Mouse (Mus musculus): ENCODE results near the gene Adipor2. TPM values are rescaled to one million over a fixed set of nuclear protein-coding genes. Genes with fewer than 3 reads are reported as not detected.

Adipor2 gene
- polyA plus RNA-seq, 1 experiment from 2014 or later = 40.2 TPM

DNA sequence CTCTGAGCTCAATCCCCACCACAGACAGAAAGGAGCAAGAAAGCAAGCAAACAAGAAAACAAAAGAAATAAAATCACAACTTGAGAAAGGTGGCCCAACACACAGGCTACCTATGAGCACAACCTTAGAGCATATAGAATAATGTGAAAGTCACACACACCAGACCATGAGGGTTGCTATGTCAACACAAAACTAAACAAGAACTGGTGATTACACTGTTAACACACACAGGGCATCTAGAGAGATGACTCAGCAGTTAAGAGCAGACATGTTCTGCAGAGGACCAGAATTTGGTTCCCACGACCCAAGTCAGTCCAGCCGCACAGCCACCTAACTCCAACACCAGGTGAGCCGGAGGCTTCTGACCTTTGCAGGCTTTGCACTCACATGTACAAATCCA lies 14.5 kb downstream of the Adipor2 start:
- H3K4me3 ChIP-seq = no peak overlapping the region
- no peaks in the 10 kb centered on the region for H3K4me1 ChIP-seq
- no peak overlapping the region for H3K9ac ChIP-seq
- ATAC-seq (ENCODE audit: insufficient number of reproducible peaks, low FRiP score, low TSS enrichment, low read depth) = no peak
- no peak overlapping the region for H3K27ac ChIP-seq
- H3K27me3 ChIP-seq = no peaks in the 10 kb centered on the region
- H3K9me3 ChIP-seq = no peaks in the 10 kb centered on the region
- H3K4me2 ChIP-seq = no peak overlapping the region
- H3K36me3 ChIP-seq = no peaks in the 10 kb centered on the region
- 85% methylated on average over 3 of the region's 3 CpGs for WGBS

DNA sequence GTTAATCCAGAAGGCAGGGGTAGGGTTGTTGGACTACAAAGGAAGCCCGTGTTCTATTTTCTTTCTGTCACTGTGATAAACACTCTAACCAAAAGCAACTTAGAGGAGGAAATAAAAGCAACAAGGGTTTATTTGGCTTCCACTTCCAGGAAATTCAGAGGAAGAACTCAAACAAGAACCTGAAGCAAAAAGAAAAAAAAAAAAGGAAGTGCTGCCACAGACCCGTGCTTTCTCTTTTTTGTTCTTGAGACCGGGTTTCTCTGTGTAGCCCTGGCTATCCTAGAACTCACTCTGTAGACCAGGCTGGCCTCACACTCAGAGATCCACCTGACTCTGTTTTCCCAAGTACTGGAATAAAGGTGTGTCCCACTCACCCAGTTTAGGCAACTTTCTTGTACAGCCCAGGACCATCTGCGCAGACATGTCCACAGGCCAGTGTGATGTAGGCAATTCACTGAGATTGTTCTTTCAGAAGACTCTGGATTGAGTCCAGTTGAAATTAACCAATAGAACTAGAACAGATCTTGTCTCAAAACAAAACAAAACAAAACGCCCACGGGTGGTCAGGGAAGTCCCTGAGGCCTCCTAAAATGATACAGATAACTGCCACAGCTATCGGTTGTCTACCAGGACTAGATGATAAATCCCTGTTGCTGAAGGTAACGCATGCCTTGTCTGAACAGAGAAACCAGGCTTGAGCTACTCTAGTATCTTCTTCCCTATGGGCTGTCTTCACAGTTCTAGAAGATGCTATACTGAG lies 15.8 kb downstream of the Adipor2 start:
- Histone ChIP-seq H3K27ac (no peak overlapping the region), H3K4me1 (no peaks in the 10 kb centered on the region), H3K4me3 (no peak overlapping the region), H3K36me3 (no peaks in the 10 kb centered on the region), H3K27me3 (no peaks in the 10 kb centered on the region), H3K9ac (no peak overlapping the region), H3K4me2 (no peak overlapping the region), H3K9me3 (no peaks in the 10 kb centered on the region)
- no peak for ATAC-seq (ENCODE audit: insufficient number of reproducible peaks, low FRiP score, low TSS enrichment, low read depth)
- WGBS = 84% methylated on average over 8 of the region's 8 CpGs

GRCm38 (mm10) chr6:119400649-119401048 lies 16.9 kb downstream of the Adipor2 start:
- WGBS = 92% methylated on average over 3 of the region's 3 CpGs
- Histone ChIP-seq H3K27me3 (no peaks in the 10 kb centered on the region), H3K4me2 (no peak overlapping the region), H3K4me1 (no peaks in the 10 kb centered on the region), H3K9ac (no peak overlapping the region), H3K9me3 (no peaks in the 10 kb centered on the region), H3K36me3 (no peaks in the 10 kb centered on the region), H3K27ac (no peak overlapping the region), H3K4me3 (no peak overlapping the region)
- ATAC-seq (ENCODE audit: insufficient number of reproducible peaks, low FRiP score, low TSS enrichment, low read depth) = no peak

- H3K9ac ChIP-seq = no peak overlapping the region
- no peak for ATAC-seq (ENCODE audit: insufficient number of reproducible peaks, low FRiP score, low TSS enrichment, low read depth)
- 88% methylated on average over 3 of the region's 3 CpGs for WGBS
- no peaks in the 10 kb centered on the region for H3K27me3 ChIP-seq
- no peaks in the 10 kb centered on the region for H3K9me3 ChIP-seq
- H3K27ac ChIP-seq = no peak overlapping the region
- no peak overlapping the region for H3K4me2 ChIP-seq
- no peak overlapping the region for H3K4me3 ChIP-seq
- no peaks in the 10 kb centered on the region for H3K36me3 ChIP-seq
- no peaks in the 10 kb centered on the region for H3K4me1 ChIP-seq
These were observed 18.1 kb downstream of the Adipor2 start for GRCm38 (mm10) chr6:119399371-119399770.

DNA sequence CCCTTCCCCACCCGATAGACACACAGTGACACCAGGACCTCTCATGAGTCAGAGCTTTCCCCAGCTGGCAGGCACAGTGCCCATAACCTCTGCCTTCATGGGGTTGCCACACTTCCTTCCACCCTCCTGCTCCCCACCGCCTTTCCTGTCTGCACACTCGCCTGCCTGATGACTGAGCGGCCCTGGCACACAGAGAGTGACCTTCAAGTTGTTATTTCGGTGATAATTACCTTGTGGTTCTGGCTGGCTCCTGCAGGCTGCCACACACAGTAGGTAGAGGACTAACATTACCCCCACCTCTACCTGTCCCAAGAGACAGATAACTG lies 21.2 kb downstream of the Adipor2 start:
- WGBS = 53% methylated on average over 5 of the region's 5 CpGs
- Histone ChIP-seq H3K4me2 (no peak overlapping the region), H3K4me1 (no peaks in the 10 kb centered on the region), H3K36me3 (no peaks in the 10 kb centered on the region), H3K9ac (no peak overlapping the region), H3K27ac (no peak overlapping the region), H3K4me3 (no peak overlapping the region), H3K27me3 (no peaks in the 10 kb centered on the region), H3K9me3 (no peaks in the 10 kb centered on the region)
- no peak for ATAC-seq (ENCODE audit: insufficient number of reproducible peaks, low FRiP score, low TSS enrichment, low read depth)

GRCm38 (mm10) chr6:119395421-119396308 lies 21.8 kb downstream of the Adipor2 start:
- no peak overlapping the region for H3K4me2 ChIP-seq
- no peak for ATAC-seq (ENCODE audit: insufficient number of reproducible peaks, low FRiP score, low TSS enrichment, low read depth)
- no peak overlapping the region for H3K4me3 ChIP-seq
- H3K9me3 ChIP-seq = no peaks in the 10 kb centered on the region
- WGBS = 67% methylated on average over 14 of the region's 14 CpGs
- H3K36me3 ChIP-seq = no peaks in the 10 kb centered on the region
- H3K9ac ChIP-seq = no peak overlapping the region
- no peaks in the 10 kb centered on the region for H3K4me1 ChIP-seq
- no peaks in the 10 kb centered on the region for H3K27me3 ChIP-seq
- H3K27ac ChIP-seq = no peak overlapping the region

- Histone ChIP-seq H3K27ac (no peak overlapping the region), H3K9ac (no peak overlapping the region), H3K27me3 (no peaks in the 10 kb centered on the region), H3K4me3 (no peak overlapping the region), H3K4me2 (no peak overlapping the region), H3K9me3 (no peaks in the 10 kb centered on the region), H3K36me3 (no peaks in the 10 kb centered on the region), H3K4me1 (peaks cover 1% of the 10 kb centered on the region)
- ATAC-seq (ENCODE audit: insufficient number of reproducible peaks, low FRiP score, low TSS enrichment, low read depth) = no peak
- WGBS = 64% methylated on average over 9 of the region's 9 CpGs
These were observed 24.7 kb downstream of the Adipor2 start for GRCm38 (mm10) chr6:119392836-119393235.

DNA sequence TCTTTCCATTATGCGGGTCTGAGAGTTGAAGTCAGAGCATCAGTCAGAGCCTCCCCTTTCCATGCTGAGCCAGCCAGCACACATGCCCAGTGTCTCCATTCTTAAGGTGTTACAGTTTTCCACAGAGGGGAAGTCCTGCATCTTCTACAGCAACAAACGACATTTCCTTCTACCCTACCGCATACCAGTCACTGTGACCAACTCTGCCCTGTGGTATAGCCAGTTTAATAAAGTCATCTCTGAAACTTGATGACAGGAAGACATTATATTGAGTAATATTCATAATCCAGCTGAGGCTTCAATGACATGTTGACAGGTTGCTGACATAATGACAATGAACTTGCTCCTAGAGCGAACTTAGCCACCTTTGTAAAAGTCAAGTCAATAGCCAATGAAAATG lies 26.8 kb downstream of the Adipor2 start:
- no peak overlapping the region for H3K9ac ChIP-seq
- H3K4me2 ChIP-seq = no peak overlapping the region
- ATAC-seq (ENCODE audit: insufficient number of reproducible peaks, low FRiP score, low TSS enrichment, low read depth) = no peak
- WGBS = 90% methylated on average over 4 of the region's 4 CpGs
- H3K36me3 ChIP-seq = no peaks in the 10 kb centered on the region
- no peaks in the 10 kb centered on the region for H3K27me3 ChIP-seq
- no peak overlapping the region for H3K27ac ChIP-seq
- H3K4me1 ChIP-seq = peaks cover 11% of the 10 kb centered on the region
- no peak overlapping the region for H3K4me3 ChIP-seq
- no peaks in the 10 kb centered on the region for H3K9me3 ChIP-seq

GRCm38 (mm10) chr6:119389089-119389488 lies 28.4 kb downstream of the Adipor2 start:
- no peaks in the 10 kb centered on the region for H3K9me3 ChIP-seq
- peak overlapping the region; percentile 77 for H3K27ac ChIP-seq
- no peak for ATAC-seq (ENCODE audit: insufficient number of reproducible peaks, low FRiP score, low TSS enrichment, low read depth)
- H3K27me3 ChIP-seq = no peaks in the 10 kb centered on the region
- no peaks in the 10 kb centered on the region for H3K36me3 ChIP-seq
- WGBS = 21% methylated on average over 10 of the region's 10 CpGs
- H3K4me2 ChIP-seq = peak overlapping the region; percentile 43
- H3K4me3 ChIP-seq = peak overlapping the region; percentile 86
- peak overlapping the region; percentile 47; the same call in 1 of the 2 replicates for H3K9ac ChIP-seq
- H3K4me1 ChIP-seq = peaks cover 11% of the 10 kb centered on the region

- under 1% methylated on average over 53 of the region's 53 CpGs for WGBS
- ATAC-seq (ENCODE audit: insufficient number of reproducible peaks, low FRiP score, low TSS enrichment, low read depth) = peak; percentile 98
These were observed 28.9 kb downstream of the Adipor2 start for GRCm38 (mm10) chr6:119388650-119389012.

GRCm38 (mm10) chr6:119387801-119388649 lies 29.5 kb downstream of the Adipor2 start:
- under 1% methylated on average over 52 of the region's 76 CpGs for WGBS
- Histone ChIP-seq H3K4me2 (peak overlapping the region; percentile 69), H3K4me3 (peak overlapping the region; percentile 86), H3K36me3 (no peaks in the 10 kb centered on the region), H3K27ac (peak overlapping the region; percentile 90), H3K9ac (peak overlapping the region; percentile 88), H3K4me1 (peaks cover 11% of the 10 kb centered on the region), H3K9me3 (no peaks in the 10 kb centered on the region), H3K27me3 (no peaks in the 10 kb centered on the region)
- peak; percentile 80 for ATAC-seq (ENCODE audit: insufficient number of reproducible peaks, low FRiP score, low TSS enrichment, low read depth)

More at GRCm38 (mm10) chr6:119388650-119389012, 28.9 kb downstream of the Adipor2 start:
- no peaks in the 10 kb centered on the region for H3K27me3 ChIP-seq
- peaks cover 11% of the 10 kb centered on the region for H3K4me1 ChIP-seq
- peak overlapping the region; percentile 69 for H3K4me2 ChIP-seq
- H3K36me3 ChIP-seq = no peaks in the 10 kb centered on the region
- no peaks in the 10 kb centered on the region for H3K9me3 ChIP-seq
- H3K9ac ChIP-seq = peak overlapping the region; percentile 88
- peak overlapping the region; percentile 86 for H3K4me3 ChIP-seq
- peak overlapping the region; percentile 90 for H3K27ac ChIP-seq

Measured in limb, embryonic 15.5 days (tissue).